Mouse (Mus musculus): ENCODE measurements around the gene 4930432K21Rik.

- TF ChIP-seq POLR2A (IDR thresholded peaks at IDR 0.05; ENCODE audit: low read depth, low read length) (no peak), CTCF (conservative IDR thresholded peaks at IDR 0.05; ENCODE audit: insufficient read depth, insufficient read length, low read depth, low read length) (no peak)
Measured at GRCm38 (mm10) chr8:84197922-84198774, 50.3 kb downstream of the 4930432K21Rik start.
